Mouse (Mus musculus) liver, adult 2 months (tissue): Measurements from ENCODE around the gene Srsf3. TPM values are rescaled to one million over a fixed set of nuclear protein-coding genes. Genes with fewer than 3 reads are reported as not detected.

Experiments
- DNase-seq: peaks from one replicate; pipeline ENCODE4 v3.0.0-alpha.2; 2011; ENCODE audit warnings: low read depth, low spot score; ENCODE audit errors: extremely low read depth
- H3K27ac ChIP-seq: fragments of 200-500 bp; replicated peaks from 2 replicates; pipeline ENCODE4 v1.5.1; 2012; ENCODE audit warnings: low read depth, mild to moderate bottlenecking, control low read depth, inconsistent platforms, low read length; ENCODE audit not compliant: insufficient read depth
- H3K27me3 ChIP-seq: fragments of 200-500 bp; 2 replicates; pipeline ENCODE4 v1.6.1; 2012; ENCODE audit warnings: mild to moderate bottlenecking, moderate library complexity, low read length, inconsistent platforms; ENCODE audit not compliant: control insufficient read depth, insufficient read depth
- H3K36me3 ChIP-seq: fragments of 200-500 bp; 2 replicates; pipeline ENCODE4 v1.6.1; 2012; ENCODE audit warnings: low read length, inconsistent platforms; ENCODE audit not compliant: control insufficient read depth, insufficient read depth
- H3K4me1 ChIP-seq: fragments of 200-500 bp; 2 replicates; pipeline ENCODE4 v1.6.1; 2011; ENCODE audit warnings: low read length; ENCODE audit not compliant: control insufficient read depth, insufficient read depth
- H3K4me3 ChIP-seq: fragments of 200-500 bp; 2 replicates; pipeline ENCODE4 v1.5.1; 2011; ENCODE audit warnings: low read depth, mild to moderate bottlenecking, control low read depth, low read length, moderate library complexity; ENCODE audit not compliant: insufficient read depth
- H3K79me2 ChIP-seq: fragments of 200-500 bp; 2 replicates; pipeline ENCODE4 v1.6.1; 2012; ENCODE audit warnings: inconsistent platforms, mild to moderate bottlenecking, low read length, moderate library complexity; ENCODE audit not compliant: control insufficient read depth, insufficient read depth
- H3K9ac ChIP-seq: fragments of 200-500 bp; 2 replicates; pipeline ENCODE4 v1.6.1; 2012; ENCODE audit warnings: low read depth, mild to moderate bottlenecking, control low read depth, inconsistent platforms, low read length
- CTCF ChIP-seq: fragments of 200-500 bp; IDR thresholded peaks from 2 replicates; pipeline ENCODE4 v1.5.1; 2011; ENCODE audit warnings: low read depth, low read length, control low read depth
- POLR2A ChIP-seq: fragments of 200-500 bp; IDR thresholded peaks from 2 replicates; pipeline ENCODE4 v1.6.1; 2011; ENCODE audit warnings: low read length, control low read depth; ENCODE audit not compliant: insufficient read depth; ENCODE audit errors: extremely low read depth
- WGBS: fragments of 180-500 bp; shearing (Covaris S2); methylation state at CpG from one replicate; pipeline ENCODE4 v1.1.7; 2018; 5-methylcytosine and 5-hydroxymethylcytosine counted together
- polyA plus RNA-seq: library from polyadenylated mRNA; depleted of rRNA; stranded (reverse); fragments of >200 nt; gene quantifications from 2 replicates; pipeline ENCODE4 v1.2.3, GENCODE M21; 2012
- total RNA-seq: library from RNA; depleted of rRNA; stranded (reverse); fragments of >200 nt; gene quantifications from 2 replicates; pipeline ENCODE4 v1.2.3, GENCODE M21; 2014

Gene Srsf3
- total and polyA plus RNA-seq, 2 experiments: 40.1 to 47.3 TPM

DNA sequence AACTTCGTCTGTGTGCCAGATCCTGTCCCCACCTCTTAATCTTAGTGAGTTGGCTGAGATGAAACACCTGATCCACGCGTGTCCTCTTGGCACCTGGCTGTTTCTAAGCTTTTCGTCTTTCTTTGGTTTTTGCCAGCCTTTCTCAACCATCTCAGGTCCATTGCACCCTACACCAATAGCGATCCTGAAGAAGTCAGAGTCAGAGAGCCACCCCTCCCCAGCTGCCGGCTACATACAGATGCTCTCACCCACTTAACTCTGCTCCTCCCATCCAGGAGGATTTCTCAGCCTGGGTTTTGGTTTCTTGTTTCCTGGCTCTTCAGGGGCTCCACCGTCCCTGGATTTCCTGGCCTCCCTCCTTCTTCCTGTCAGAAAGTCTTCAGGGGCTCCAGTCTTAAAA, 13.0 kb upstream of the Srsf3 start:
- Histone ChIP-seq H3K27ac (no peak overlapping the region), H3K27me3 (no peaks in the 10 kb centered on the region), H3K36me3 (no peaks in the 10 kb centered on the region), H3K4me1 (no peaks in the 10 kb centered on the region), H3K4me3 (no peak overlapping the region), H3K79me2 (no peaks in the 10 kb centered on the region), H3K9ac (no peak overlapping the region)
- DNase-seq: no peak
- WGBS: 88% methylated on average over 7 of the region's 7 CpGs
- TF ChIP-seq CTCF (no peak), POLR2A (no peak)

DNA sequence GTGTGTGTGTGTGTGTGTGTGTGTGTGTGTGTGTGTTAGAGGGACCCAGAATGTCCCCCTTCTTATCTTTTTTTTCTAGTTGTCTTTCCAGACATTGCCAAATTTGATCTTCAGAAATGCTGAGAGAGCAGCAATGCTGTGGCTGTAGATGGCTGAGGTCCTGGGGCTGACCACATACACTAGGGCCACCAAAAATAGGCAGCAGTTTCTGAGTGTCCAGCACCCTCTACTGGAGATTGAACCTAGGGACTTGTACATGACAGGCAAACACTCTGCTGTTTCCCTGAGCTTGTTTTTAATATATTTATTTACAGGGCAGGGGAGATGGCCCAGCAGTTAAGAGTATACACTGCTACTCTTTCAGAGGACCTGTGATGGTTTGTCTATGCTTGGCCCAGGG, 12.0 kb upstream of the Srsf3 start:
- H3K27me3 ChIP-seq: no peaks in the 10 kb centered on the region
- H3K4me1 ChIP-seq: peaks cover 3% of the 10 kb centered on the region; the same call in 1 of the 2 replicates
- DNase-seq: no peak
- H3K36me3 ChIP-seq: no peaks in the 10 kb centered on the region
- H3K9ac ChIP-seq: no peak overlapping the region
- no peaks in the 10 kb centered on the region for H3K79me2 ChIP-seq
- no peak overlapping the region for H3K4me3 ChIP-seq
- no peak overlapping the region for H3K27ac ChIP-seq
- peak; percentile 39 for TF ChIP-seq CTCF
- TF ChIP-seq POLR2A: no peak

DNA sequence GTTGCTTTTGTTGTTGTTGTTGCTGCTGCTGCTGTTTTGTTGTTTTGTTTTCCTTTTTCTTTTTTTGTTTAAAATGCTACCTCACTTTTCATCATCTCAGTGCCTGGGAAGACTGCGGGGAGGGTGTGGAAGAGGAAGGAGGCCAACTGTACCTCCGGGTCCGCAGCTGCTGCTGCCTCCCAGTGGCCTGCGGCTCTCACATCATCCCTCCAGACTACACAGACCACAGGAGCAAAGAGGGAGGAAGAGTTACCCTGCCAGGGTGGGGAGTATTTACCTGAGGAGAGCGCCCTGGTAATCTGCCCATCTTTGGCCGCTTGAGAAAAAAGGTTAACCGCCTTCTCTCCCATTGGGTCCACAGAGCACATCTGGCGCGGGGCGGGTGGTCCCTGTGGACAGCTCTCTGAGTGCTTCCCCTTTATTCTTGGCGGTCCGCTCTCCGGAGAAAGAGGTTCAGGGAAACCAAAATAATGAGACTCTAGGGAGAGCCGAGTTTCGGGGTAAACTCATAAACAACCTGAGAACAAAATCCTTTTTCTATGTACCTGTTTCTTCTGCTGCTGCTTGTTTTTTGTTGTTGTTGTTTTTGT, 10.1 kb upstream of the Srsf3 start:
- Histone ChIP-seq H3K9ac (no peak overlapping the region), H3K4me3 (no peak overlapping the region), H3K27ac (no peak overlapping the region), H3K27me3 (no peaks in the 10 kb centered on the region), H3K4me1 (peaks cover 3% of the 10 kb centered on the region; the same call in 1 of the 2 replicates), H3K79me2 (no peaks in the 10 kb centered on the region), H3K36me3 (no peaks in the 10 kb centered on the region)
- DNase-seq: no peak
- WGBS: 63% methylated on average over 15 of the region's 15 CpGs
- peak; percentile 70 for TF ChIP-seq CTCF
- no peak for TF ChIP-seq POLR2A

DNA sequence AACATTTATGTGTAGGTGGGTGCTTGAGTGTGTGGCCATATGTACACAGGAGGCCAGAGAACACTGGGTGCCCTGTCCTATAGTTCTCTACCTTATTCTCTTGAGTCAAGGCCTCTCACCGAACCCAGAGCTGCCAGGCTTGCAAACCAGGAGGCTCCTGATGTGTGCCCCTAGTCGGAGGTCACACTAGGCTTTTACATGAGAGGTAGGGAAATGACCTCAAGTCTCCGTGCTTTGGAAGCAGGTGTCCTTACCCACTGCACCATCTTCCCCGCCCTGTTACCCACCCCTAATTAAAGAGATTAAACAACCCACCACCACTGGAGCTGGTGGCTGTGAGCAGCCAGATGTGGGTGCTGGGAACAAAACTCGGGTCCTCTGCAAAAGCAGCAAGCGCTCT, 9.1 kb upstream of the Srsf3 start:
- no peak for TF ChIP-seq CTCF
- TF ChIP-seq POLR2A: no peak
- Histone ChIP-seq H3K9ac (no peak overlapping the region), H3K27ac (no peak overlapping the region), H3K36me3 (no peaks in the 10 kb centered on the region), H3K27me3 (no peaks in the 10 kb centered on the region), H3K4me3 (no peak overlapping the region), H3K4me1 (peaks cover 3% of the 10 kb centered on the region; the same call in 1 of the 2 replicates), H3K79me2 (no peaks in the 10 kb centered on the region)
- no peak for DNase-seq
- 93% methylated on average over 6 of the region's 6 CpGs for WGBS

DNA sequence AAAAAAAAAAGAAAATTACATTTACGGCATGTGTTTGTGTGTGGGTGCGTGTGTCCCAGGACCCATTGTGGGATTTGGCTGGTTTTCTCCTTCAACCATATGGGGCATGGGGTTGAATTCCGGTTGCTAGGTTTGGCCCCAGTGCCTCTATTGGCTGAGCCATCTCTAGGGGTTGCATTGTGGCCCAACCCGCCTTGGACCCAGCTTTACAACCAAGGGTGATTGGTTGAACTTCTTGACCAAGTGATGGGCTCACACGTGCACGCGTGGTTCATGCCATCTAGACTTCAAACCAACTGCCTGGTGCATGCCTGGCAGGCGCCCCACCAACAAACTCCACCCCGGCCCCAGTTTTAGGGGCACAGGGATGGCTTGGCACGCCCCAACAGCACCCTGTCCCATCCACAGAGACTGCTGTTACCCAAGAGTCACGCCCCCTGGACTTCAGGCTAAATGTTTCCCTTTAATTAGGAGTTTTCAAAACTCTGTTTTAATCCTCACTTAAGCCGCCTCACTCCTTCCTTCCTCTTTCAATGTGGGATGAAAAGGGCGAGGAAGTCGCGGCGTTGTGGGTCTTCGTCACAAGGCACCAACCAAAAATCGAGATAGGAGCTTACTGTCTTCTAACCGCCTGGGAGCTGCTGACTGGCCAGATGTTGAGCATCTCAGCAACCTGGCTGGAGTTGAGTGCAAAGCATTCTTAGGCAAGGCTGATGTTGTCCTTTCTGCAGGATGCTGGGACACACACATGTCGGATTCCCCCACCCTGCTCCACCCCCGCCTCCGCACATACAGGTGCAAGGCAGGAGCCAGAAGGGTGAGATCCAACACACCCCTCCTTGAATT, 8.2 kb upstream of the Srsf3 start:
- WGBS: 81% methylated on average over 22 of the region's 22 CpGs
- Histone ChIP-seq H3K27ac (no peak overlapping the region), H3K27me3 (no peaks in the 10 kb centered on the region), H3K4me1 (peaks cover 3% of the 10 kb centered on the region; the same call in 1 of the 2 replicates), H3K9ac (no peak overlapping the region), H3K4me3 (no peak overlapping the region), H3K36me3 (no peaks in the 10 kb centered on the region), H3K79me2 (no peaks in the 10 kb centered on the region)
- DNase-seq: no peak
- TF ChIP-seq POLR2A (no peak), CTCF (no peak)

DNA sequence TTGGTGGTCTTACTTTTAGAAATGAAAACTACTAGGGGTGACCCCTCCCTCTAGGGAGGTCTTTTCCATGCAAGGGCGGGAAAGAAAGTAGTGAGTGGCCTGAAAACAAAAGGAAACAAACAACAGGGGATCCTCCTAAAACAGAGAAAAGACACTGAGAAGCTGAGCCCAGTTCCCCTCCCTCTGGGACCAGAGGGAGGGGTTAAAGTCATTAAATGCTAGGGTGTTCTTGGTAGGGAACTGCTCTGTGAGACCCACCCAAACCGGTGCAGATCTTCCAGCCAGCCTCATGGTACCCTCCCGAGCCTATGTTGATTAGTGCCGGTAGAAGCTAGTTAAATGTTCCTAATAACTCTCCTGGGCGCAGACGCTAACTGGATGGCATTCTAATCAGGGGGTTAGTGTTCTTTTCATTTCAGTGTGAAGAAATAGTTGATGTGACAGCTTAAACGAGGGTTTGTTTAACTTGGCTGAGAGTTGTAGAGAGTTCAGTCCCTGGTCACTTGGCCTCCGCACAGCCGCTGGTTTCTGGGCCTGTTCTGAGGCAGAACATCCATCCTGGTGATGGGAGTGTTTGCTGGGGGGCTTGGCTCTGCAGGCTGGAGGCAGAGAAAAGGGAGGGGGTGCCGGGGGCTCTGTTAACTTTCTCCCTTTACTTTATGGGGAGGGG, 7.4 kb upstream of the Srsf3 start:
- peaks cover 3% of the 10 kb centered on the region; the same call in 1 of the 2 replicates for H3K4me1 ChIP-seq
- no peak overlapping the region for H3K27ac ChIP-seq
- no peak overlapping the region for H3K4me3 ChIP-seq
- H3K36me3 ChIP-seq: no peaks in the 10 kb centered on the region
- DNase-seq: peak; percentile 86
- H3K79me2 ChIP-seq: no peaks in the 10 kb centered on the region
- no peak for TF ChIP-seq CTCF
- no peak for TF ChIP-seq POLR2A
- H3K9ac ChIP-seq: no peak overlapping the region
- WGBS: 19% methylated on average over 10 of the region's 10 CpGs
- H3K27me3 ChIP-seq: no peaks in the 10 kb centered on the region
